Mouse (Mus musculus): Measurements from ENCODE around the gene Ngrn. TPM values are rescaled to one million over a fixed set of nuclear protein-coding genes. Genes with fewer than 3 reads are reported as not detected.

Gene Ngrn
- polyA plus RNA-seq, 1 experiment from 2014 or later = 55.1 TPM

DNA sequence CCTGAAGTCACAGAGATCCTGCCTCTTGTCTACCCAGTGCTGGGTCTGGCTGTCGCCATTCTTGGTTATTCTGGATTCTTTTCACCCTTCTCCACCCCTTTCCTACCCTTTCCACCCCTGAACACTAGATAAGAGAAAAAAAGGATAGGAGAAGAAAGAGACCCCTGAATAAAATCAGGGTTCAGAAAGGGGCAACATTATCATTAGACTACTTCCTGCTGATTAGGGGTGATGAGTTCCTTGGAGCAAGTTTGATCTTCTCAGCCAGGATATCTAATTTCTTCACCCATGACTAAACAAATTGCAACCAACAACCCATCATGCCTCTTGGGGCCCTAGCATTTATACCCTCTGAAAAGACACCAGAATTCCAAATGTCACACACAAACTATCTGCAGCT, 6.7 kb downstream of the Ngrn start:
- Histone ChIP-seq H3K4me1 (peaks cover 21% of the 10 kb centered on the region), H3K9me3 (replicated peaks) (no peaks in the 10 kb centered on the region), H3K4me2 (replicated peaks) (no peak overlapping the region), H3K4me3 (no peak overlapping the region), H3K36me3 (peaks cover 42% of the 10 kb centered on the region), H3K27me3 (no peaks in the 10 kb centered on the region), H3K27ac (no peak overlapping the region), H3K9ac (no peak overlapping the region)
- 75% methylated on average over 1 of the region's 1 CpGs for WGBS
- no peak for ATAC-seq (ENCODE audit: low FRiP score)

DNA sequence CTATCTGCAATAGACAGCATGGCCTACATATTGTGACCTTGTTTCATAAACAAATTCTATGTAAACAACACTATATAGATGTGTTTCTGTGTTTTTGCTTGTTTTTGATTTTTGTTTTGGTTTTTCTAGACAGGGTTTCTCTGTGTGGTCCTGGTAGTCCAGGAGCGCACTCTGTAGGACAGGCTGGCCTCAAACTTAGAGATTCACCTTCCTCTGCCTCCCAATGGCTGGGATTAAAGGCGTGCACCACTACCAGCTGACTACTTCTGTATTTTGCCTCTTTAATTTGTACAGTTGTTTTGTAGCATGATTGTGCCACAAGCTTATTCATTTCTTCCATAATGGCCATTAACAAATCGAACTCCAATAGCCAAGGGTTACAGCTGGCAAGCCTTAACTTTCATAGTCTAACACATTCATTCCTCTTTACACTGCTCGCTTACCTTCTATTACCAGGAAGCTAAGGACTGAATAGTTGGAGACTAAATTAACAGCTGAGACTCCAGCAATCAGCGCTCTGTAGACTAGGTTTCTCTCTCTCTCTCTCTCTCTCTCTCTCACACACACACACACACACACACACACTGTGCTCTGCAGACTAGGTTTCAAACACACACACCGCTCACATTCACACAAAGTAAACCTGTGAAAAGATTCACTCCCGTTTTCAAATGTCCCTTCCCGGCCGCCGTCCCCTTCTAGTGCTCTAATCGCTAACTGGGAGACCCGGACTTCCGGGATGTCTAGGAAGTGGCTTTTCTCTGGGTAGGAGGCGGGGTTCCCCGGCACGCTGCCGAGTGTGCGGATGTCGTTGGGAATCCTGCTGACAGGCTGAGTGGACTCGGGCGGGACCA, 8.1 kb downstream of the Ngrn start, which contains the start of gene Vps33b:
TSS of gene Vps33b (plus strand) at position 753 of the 854 bp plus-strand sequence.
- Histone ChIP-seq H3K36me3 (peaks cover 52% of the 10 kb centered on the region), H3K4me3 (peak within 1 kb of the TSS; percentile 86), H3K27ac (peak within 1 kb of the TSS; percentile 75), H3K4me1 (peaks cover 21% of the 10 kb centered on the region), H3K27me3 (no peaks in the 10 kb centered on the region), H3K9me3 (replicated peaks) (peaks cover 7% of the 10 kb centered on the region; the same call in 1 of the 2 replicates), H3K9ac (peak within 1 kb of the TSS; percentile 84), H3K4me2 (replicated peaks) (peak within 1 kb of the TSS; percentile 96)
- WGBS = 4% methylated on average over 21 of the region's 21 CpGs
- peak; percentile 89 for ATAC-seq (ENCODE audit: low FRiP score)

- peaks cover 13% of the 10 kb centered on the region for H3K9me3 ChIP-seq (replicated peaks)
- peak overlapping the region; percentile 86 for H3K4me3 ChIP-seq
- peaks cover 21% of the 10 kb centered on the region for H3K4me1 ChIP-seq
- no peaks in the 10 kb centered on the region for H3K27me3 ChIP-seq
- H3K9ac ChIP-seq = peak overlapping the region; percentile 84
- ATAC-seq (ENCODE audit: low FRiP score) = peak; percentile 72
- H3K36me3 ChIP-seq = peaks cover 52% of the 10 kb centered on the region
- WGBS = 1% methylated on average over 23 of the region's 23 CpGs
- H3K27ac ChIP-seq = peak overlapping the region; percentile 75
- peak overlapping the region; percentile 96 for H3K4me2 ChIP-seq (replicated peaks)
Observed at GRCm38 (mm10) chr7:80269751-80270255, 8.8 kb downstream of the Ngrn start.

DNA sequence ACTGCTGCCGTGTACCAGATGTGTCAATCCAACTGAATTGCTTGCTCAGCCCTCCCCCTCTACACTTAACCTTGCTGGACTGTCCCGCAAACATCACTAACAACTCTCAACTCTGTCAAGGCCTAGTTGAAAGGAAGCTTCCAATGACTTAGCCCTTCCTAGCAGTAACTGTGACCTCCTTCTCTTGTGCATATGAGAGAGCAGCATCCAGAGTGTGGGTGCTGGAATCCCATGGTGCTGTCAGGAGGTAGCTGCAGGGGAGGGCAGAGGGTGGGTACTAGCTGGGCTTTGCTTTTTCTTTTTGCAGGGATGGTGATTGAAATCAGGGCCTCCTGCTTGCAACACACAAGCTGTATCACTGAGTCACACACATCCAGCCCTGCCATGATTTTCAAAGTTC, 12.4 kb downstream of the Ngrn start:
- Histone ChIP-seq H3K36me3 (peaks cover 63% of the 10 kb centered on the region), H3K4me3 (no peak overlapping the region), H3K4me1 (peaks cover 20% of the 10 kb centered on the region), H3K27ac (no peak overlapping the region), H3K9ac (no peak overlapping the region), H3K9me3 (replicated peaks) (peaks cover 19% of the 10 kb centered on the region), H3K27me3 (no peaks in the 10 kb centered on the region), H3K4me2 (replicated peaks) (no peak overlapping the region)
- ATAC-seq (ENCODE audit: low FRiP score) = no peak
- 90% methylated on average over 2 of the region's 2 CpGs for WGBS

DNA sequence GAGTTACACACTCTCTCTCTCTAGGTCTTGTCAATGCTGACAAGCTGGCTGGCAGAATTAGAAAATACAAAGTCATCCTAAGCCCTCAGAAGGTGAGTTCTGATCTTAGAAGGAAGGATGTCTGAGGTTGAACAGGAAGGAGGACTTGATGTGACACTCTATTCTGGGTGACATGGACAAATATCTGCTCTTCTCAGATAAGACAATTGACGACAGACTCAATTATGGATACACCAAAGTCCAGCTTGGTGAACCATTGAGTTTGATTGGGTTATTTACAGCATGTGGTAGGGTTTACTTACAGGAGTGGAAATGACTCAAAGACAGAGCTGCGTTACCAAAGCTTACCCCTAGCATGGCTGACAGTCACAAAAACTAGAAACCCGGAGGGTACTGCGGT, 15.4 kb downstream of the Ngrn start:
- H3K4me3 ChIP-seq = no peak overlapping the region
- no peaks in the 10 kb centered on the region for H3K4me1 ChIP-seq
- H3K9ac ChIP-seq = no peak overlapping the region
- no peak for ATAC-seq (ENCODE audit: low FRiP score)
- no peak overlapping the region for H3K27ac ChIP-seq
- no peaks in the 10 kb centered on the region for H3K27me3 ChIP-seq
- H3K4me2 ChIP-seq (replicated peaks) = no peak overlapping the region
- WGBS = 98% methylated on average over 4 of the region's 4 CpGs
- H3K9me3 ChIP-seq (replicated peaks) = peaks cover 19% of the 10 kb centered on the region
- H3K36me3 ChIP-seq = peaks cover 77% of the 10 kb centered on the region

GRCm38 (mm10) chr7:80280032-80280431, 19.0 kb downstream of the Ngrn start:
- WGBS = 84% methylated on average over 10 of the region's 10 CpGs
- Histone ChIP-seq H3K9me3 (replicated peaks) (peaks cover 3% of the 10 kb centered on the region), H3K27ac (no peak overlapping the region), H3K36me3 (peaks cover 75% of the 10 kb centered on the region), H3K4me1 (no peaks in the 10 kb centered on the region), H3K4me3 (no peak overlapping the region), H3K27me3 (no peaks in the 10 kb centered on the region), H3K9ac (no peak overlapping the region), H3K4me2 (replicated peaks) (no peak overlapping the region)
- no peak for ATAC-seq (ENCODE audit: low FRiP score)

DNA sequence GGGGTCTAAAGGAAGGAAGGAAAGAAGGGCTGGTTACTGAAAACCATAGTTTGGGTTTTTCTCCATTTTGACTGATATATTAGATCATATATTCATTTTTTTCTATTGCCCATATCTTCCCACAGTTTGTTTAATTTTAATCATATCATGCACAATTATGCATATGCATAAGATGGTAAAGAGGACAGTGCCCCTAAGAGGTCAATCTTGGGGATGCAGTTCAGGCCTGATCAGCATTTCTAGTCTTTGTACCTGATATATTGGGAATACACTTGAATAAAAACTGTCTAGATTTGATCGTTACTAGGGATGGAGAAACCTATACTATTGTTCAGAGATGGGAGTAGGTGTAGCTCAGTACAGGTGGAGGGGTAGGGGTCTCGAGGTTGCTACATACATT, 20.0 kb downstream of the Ngrn start:
- H3K4me2 ChIP-seq (replicated peaks) = no peak overlapping the region
- no peaks in the 10 kb centered on the region for H3K27me3 ChIP-seq
- H3K4me1 ChIP-seq = no peaks in the 10 kb centered on the region
- peaks cover 77% of the 10 kb centered on the region for H3K36me3 ChIP-seq
- H3K9ac ChIP-seq = no peak overlapping the region
- no peak overlapping the region for H3K4me3 ChIP-seq
- no peak overlapping the region for H3K27ac ChIP-seq
- no peak for ATAC-seq (ENCODE audit: low FRiP score)
- H3K9me3 ChIP-seq (replicated peaks) = no peaks in the 10 kb centered on the region
- 87% methylated on average over 2 of the region's 2 CpGs for WGBS

GRCm38 (mm10) chr7:80281646-80282045, 20.6 kb downstream of the Ngrn start:
- H3K36me3 ChIP-seq = peaks cover 77% of the 10 kb centered on the region
- ATAC-seq (ENCODE audit: low FRiP score) = no peak
- 96% methylated on average over 3 of the region's 3 CpGs for WGBS

DNA sequence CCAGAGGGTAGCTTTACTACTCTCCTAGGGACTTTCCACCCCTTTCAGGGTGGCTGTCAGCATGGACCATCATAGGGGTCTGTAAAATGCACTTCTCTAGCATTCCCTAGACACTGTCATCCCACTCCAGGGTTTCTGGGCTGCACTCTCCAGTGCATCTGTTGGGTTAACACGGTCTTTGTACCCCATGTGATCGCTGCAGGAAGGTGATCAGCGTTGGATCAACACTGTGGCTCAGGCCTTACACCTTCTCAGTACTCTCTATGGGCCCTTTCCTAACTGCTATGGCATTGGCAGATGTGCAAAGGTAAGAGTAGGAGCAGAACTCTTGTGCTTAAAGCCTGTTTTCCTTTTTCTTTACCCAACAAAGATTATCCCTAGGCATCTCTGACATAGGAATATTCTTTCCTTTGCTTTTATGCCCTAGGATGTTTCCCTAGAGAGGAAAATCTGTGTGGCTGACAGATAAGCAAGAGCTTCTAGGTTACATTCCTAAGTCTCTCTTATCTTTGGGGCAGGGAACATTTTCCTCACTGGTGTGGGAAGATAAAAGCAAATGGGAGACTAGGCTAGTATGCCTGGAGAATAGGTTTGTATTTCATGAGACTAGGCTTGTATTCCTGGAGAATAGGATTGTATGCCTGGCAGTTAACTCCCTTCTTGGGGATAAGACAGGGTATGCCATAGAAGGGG, 22.4 kb downstream of the Ngrn start:
- H3K36me3 ChIP-seq = peaks cover 76% of the 10 kb centered on the region
- no peak for ATAC-seq (ENCODE audit: low FRiP score)
- no peak overlapping the region for H3K4me2 ChIP-seq (replicated peaks)
- H3K27me3 ChIP-seq = no peaks in the 10 kb centered on the region
- no peak overlapping the region for H3K27ac ChIP-seq
- H3K9ac ChIP-seq = no peak overlapping the region
- no peaks in the 10 kb centered on the region for H3K9me3 ChIP-seq (replicated peaks)
- no peak overlapping the region for H3K4me3 ChIP-seq
- no peaks in the 10 kb centered on the region for H3K4me1 ChIP-seq
- 93% methylated on average over 3 of the region's 3 CpGs for WGBS

More at GRCm38 (mm10) chr7:80281646-80282045, 20.6 kb downstream of the Ngrn start:
- H3K4me1 ChIP-seq = no peaks in the 10 kb centered on the region
- H3K27me3 ChIP-seq = no peaks in the 10 kb centered on the region
- H3K9ac ChIP-seq = no peak overlapping the region
- no peak overlapping the region for H3K4me2 ChIP-seq (replicated peaks)
- H3K4me3 ChIP-seq = no peak overlapping the region
- H3K9me3 ChIP-seq (replicated peaks) = no peaks in the 10 kb centered on the region
- no peak overlapping the region for H3K27ac ChIP-seq

GRCm38 (mm10) chr7:80284391-80284790, 23.4 kb downstream of the Ngrn start:
- WGBS = 90% methylated on average over 5 of the region's 5 CpGs
- H3K36me3 ChIP-seq = peaks cover 68% of the 10 kb centered on the region
- no peak overlapping the region for H3K4me2 ChIP-seq (replicated peaks)
- no peaks in the 10 kb centered on the region for H3K4me1 ChIP-seq
- no peaks in the 10 kb centered on the region for H3K9me3 ChIP-seq (replicated peaks)
- H3K27ac ChIP-seq = no peak overlapping the region
- H3K27me3 ChIP-seq = no peaks in the 10 kb centered on the region
- H3K9ac ChIP-seq = no peak overlapping the region
- ATAC-seq (ENCODE audit: low FRiP score) = no peak
- no peak overlapping the region for H3K4me3 ChIP-seq

- H3K36me3 ChIP-seq = peaks cover 73% of the 10 kb centered on the region
- H3K27me3 ChIP-seq = no peaks in the 10 kb centered on the region
- WGBS = 95% methylated on average over 6 of the region's 6 CpGs
- H3K27ac ChIP-seq = no peak overlapping the region
- no peak overlapping the region for H3K9ac ChIP-seq
- no peaks in the 10 kb centered on the region for H3K4me1 ChIP-seq
- no peak overlapping the region for H3K4me2 ChIP-seq (replicated peaks)
- H3K4me3 ChIP-seq = no peak overlapping the region
- ATAC-seq (ENCODE audit: low FRiP score) = no peak
- H3K9me3 ChIP-seq (replicated peaks) = no peaks in the 10 kb centered on the region
Observed at GRCm38 (mm10) chr7:80285725-80286124, 24.7 kb downstream of the Ngrn start.

DNA sequence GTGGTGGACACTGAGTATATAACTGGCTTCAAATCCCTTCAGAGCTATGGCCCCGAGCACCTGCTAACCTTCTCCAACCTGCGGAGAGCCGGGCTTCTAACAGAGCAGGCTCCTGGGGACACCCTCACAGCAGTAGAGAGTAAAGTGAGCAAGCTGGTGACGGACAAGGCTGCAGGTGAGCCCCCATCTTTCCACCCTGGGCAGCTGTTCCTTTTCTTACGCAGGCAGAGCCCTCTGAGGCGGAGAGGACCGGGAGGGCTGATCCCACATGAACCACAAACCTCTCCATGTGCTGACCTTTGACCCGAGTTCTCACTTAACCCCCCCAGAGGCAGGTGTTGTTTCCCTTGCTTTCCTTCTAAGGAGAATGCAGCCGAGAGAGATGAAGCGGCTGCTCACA, 26.7 kb downstream of the Ngrn start:
- Histone ChIP-seq H3K4me2 (replicated peaks) (no peak overlapping the region), H3K4me1 (no peaks in the 10 kb centered on the region), H3K27ac (no peak overlapping the region), H3K9me3 (replicated peaks) (no peaks in the 10 kb centered on the region), H3K4me3 (no peak overlapping the region), H3K27me3 (no peaks in the 10 kb centered on the region), H3K9ac (no peak overlapping the region), H3K36me3 (peaks cover 73% of the 10 kb centered on the region)
- 78% methylated on average over 10 of the region's 10 CpGs for WGBS
- no peak for ATAC-seq (ENCODE audit: low FRiP score)
